8 mouse cellular contexts compared by ENCODE assay signal in the genomic region with DNA sequence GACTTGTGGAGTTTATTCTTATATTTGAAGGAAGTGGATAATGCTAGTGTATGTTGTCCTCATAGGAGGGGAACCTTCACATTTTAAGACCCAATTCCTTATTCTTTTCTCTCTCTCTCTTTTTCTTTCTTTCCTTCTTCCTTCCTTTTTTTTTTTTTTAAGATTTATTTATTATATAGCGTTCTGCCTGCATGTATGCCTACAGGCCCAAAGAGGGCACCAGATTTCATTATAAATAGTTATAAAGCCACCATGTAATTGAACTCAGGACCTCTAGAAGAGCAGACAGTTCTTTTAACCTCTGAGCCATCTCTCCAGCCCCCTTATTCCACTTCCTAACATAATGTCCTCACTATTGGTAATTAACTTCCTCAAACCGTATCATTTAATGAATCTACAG. TPM values are rescaled to one million over a fixed set of nuclear protein-coding genes. Genes with fewer than 3 reads are reported as not detected.
DNase-seq lines count a peak whose midpoint lies in the region; ATAC-seq and TF ChIP-seq lines count a peak whose summit lies in the region.

No protein-coding gene starts in this region.

- H3K9ac ChIP-seq in limb, embryonic 12.5 days (replicated peaks) = peak overlapping the region; percentile 66

- peak overlapping the region; percentile 41; the same call in 1 of the 2 replicates for H3K27ac ChIP-seq in cerebellum, adult 2 months (ENCODE audit: insufficient read depth, low read length)
- H3K27ac ChIP-seq in thymus, adult 2 months (ENCODE audit: control insufficient read depth, insufficient read depth, low read length) = peak overlapping the region; percentile 67
- H3K27ac ChIP-seq in limb, embryonic 12.5 days = peak overlapping the region; percentile 87

- H3K36me3 ChIP-seq in thymus, adult 2 months (ENCODE audit: control insufficient read depth, insufficient read depth, low read length) = peaks cover 19% of the 10 kb centered on the region
- H3K36me3 ChIP-seq in limb, embryonic 12.5 days = peaks cover 31% of the 10 kb centered on the region
- peaks cover 5% of the 10 kb centered on the region for H3K36me3 ChIP-seq in splenic B cell, adult 2 months (ENCODE audit: control insufficient read depth, insufficient read depth, low read length, poor library complexity, severe bottlenecking)

- peak overlapping the region; percentile 96 for H3K4me3 ChIP-seq in cerebellum, adult 2 months (replicated peaks; ENCODE audit: insufficient read depth, low read depth, low read length)
- H3K4me3 ChIP-seq in thymus, adult 2 months (ENCODE audit: control insufficient read depth, insufficient read depth, low read length) = peak overlapping the region; percentile 86
- H3K4me3 ChIP-seq in limb, embryonic 12.5 days (replicated peaks) = peak overlapping the region; percentile 84

- 0 out of 2 replicates have a peak, but pooled peaks have one; percentile 1 for TF ChIP-seq CTCF in cerebellum, adult 2 months (IDR thresholded peaks at IDR 0.05; ENCODE audit: borderline replicate concordance, insufficient read depth, low read depth, low read length)
- no peak for TF ChIP-seq CTCF in thymus, adult 2 months (IDR thresholded peaks at IDR 0.05; ENCODE audit: borderline replicate concordance, control insufficient read depth, extremely low read depth, insufficient read depth, low read length, poor library complexity)

- TF ChIP-seq POLR2A in cerebellum, adult 2 months (IDR thresholded peaks at IDR 0.05; ENCODE audit: borderline replicate concordance, insufficient read depth, low read length) = no peak
- no peak for TF ChIP-seq POLR2A in thymus, adult 2 months (IDR thresholded peaks at IDR 0.05; ENCODE audit: control insufficient read depth, extremely low read depth, insufficient read depth, low read length, poor library complexity)

- H3K27me3 ChIP-seq in cerebellum, adult 2 months (ENCODE audit: control insufficient read depth, insufficient read depth, low read length) = no peaks in the 10 kb centered on the region
- H3K27me3 ChIP-seq in thymus, adult 2 months (ENCODE audit: control insufficient read depth, insufficient read depth, low read length) = no peaks in the 10 kb centered on the region
- no peaks in the 10 kb centered on the region for H3K27me3 ChIP-seq in limb, embryonic 12.5 days
- H3K27me3 ChIP-seq in splenic B cell, adult 2 months (ENCODE audit: control insufficient read depth, insufficient read depth, low read length, poor library complexity, severe bottlenecking) = no peaks in the 10 kb centered on the region

- ATAC-seq in limb, embryonic 12.5 days (ENCODE audit: insufficient number of reproducible peaks, insufficient read depth, low FRiP score, low TSS enrichment, low read depth) = no peak

- H3K4me1 ChIP-seq in cerebellum, adult 2 months (ENCODE audit: control insufficient read depth, insufficient read depth, low read length) = no peaks in the 10 kb centered on the region; the same call in 1 of the 2 replicates
- H3K4me1 ChIP-seq in thymus, adult 2 months (replicated peaks; ENCODE audit: control insufficient read depth, insufficient read depth, low read length) = no peaks in the 10 kb centered on the region
- peaks cover 10% of the 10 kb centered on the region for H3K4me1 ChIP-seq in limb, embryonic 12.5 days (replicated peaks)

- peak overlapping the region; percentile 82 for H3K4me2 ChIP-seq in limb, embryonic 12.5 days

- H3K9me3 ChIP-seq in limb, embryonic 12.5 days = no peaks in the 10 kb centered on the region

- WGBS in cerebellum, adult 2 months = 11% methylated on average over 2 of the region's 2 CpGs
- 14% methylated on average over 2 of the region's 2 CpGs for WGBS in thymus, adult 2 months
- 23% methylated on average over 2 of the region's 2 CpGs for WGBS in limb, embryonic 12.5 days

- DNase-seq in cerebellum, adult 2 months = no peak
- no peak for DNase-seq in cerebellum, adult 11-12 months
- no peak for DNase-seq in thymus, adult 2 months
- DNase-seq in thymus, postnatal 25 days = no peak
- peak; percentile 31 for DNase-seq in splenic B cell, adult 2 months (ENCODE audit: low read depth, low spot score)
- DNase-seq in gastrocnemius, postnatal 10 days = no peak
- DNase-seq in right cerebral cortex, postnatal 14 days = no peak

RNA-seq across cellular contexts. Expression of a gene that starts 0.7 kb away (rescaled TPM):
- 39.0 and 40.4 TPM in 2 replicates for polyA plus RNA-seq in cerebellum, adult 2 months (2012; rRNA removed)
- 15.3 and 18.8 TPM in 2 replicates for polyA plus RNA-seq in thymus, adult 2 months (2012; rRNA removed)
- polyA plus RNA-seq in limb, embryonic 12.5 days (2016; fragmentation: Nextera tagmentation; extraction: Ambion mirVana) = 48.2 and 52.4 TPM in 2 replicates
- 10 to 100 TPM; 21.4 to 22.3 TPM for total RNA-seq in gastrocnemius, postnatal 10 days (2021)

RNA-seq across cellular contexts. Expression of a gene that starts 0.9 kb away (rescaled TPM):
- 36.0 and 39.2 TPM in 2 replicates for polyA plus RNA-seq in cerebellum, adult 2 months (2012; rRNA removed)
- polyA plus RNA-seq in thymus, adult 2 months (2012; rRNA removed) = 30.8 and 32.3 TPM in 2 replicates
- 15.9 and 21.6 TPM in 2 replicates for polyA plus RNA-seq in limb, embryonic 12.5 days (2016; fragmentation: Nextera tagmentation; extraction: Ambion mirVana)
- total RNA-seq in gastrocnemius, postnatal 10 days (2021) = 10 to 100 TPM in 1 of 2 experiments, 1 to 10 TPM in 1; 10.0 to 12.5 TPM

RNA-seq across cellular contexts. Expression of a gene that starts 46.3 kb away (rescaled TPM):
- 2.7 and 2.9 TPM in 2 replicates for polyA plus RNA-seq in cerebellum, adult 2 months (2012; rRNA removed)
- polyA plus RNA-seq in thymus, adult 2 months (2012; rRNA removed) = 3.6 and 4.9 TPM in 2 replicates
- polyA plus RNA-seq in limb, embryonic 12.5 days (2016; fragmentation: Nextera tagmentation; extraction: Ambion mirVana) = 16.1 TPM in 2 replicates
- 1 to 10 TPM; 8.5 to 9.5 TPM for total RNA-seq in gastrocnemius, postnatal 10 days (2021)
